Mouse (Mus musculus) lung, embryonic 14.5 days (tissue): ENCODE measurements at regions not wholly inside any gene's neighbourhood (a gene's known extent, or its start where the extent isn't known, plus 50 kb on each side); places are given as distances from the start of the nearest gene placed in this dataset.

Source experiments
- ATAC-seq: fragments of 200-750 bp; cut with Nextera tagmentation; 2 replicates; pipeline ENCODE4 v1.8.0; 2017; ENCODE audit warnings: mild to moderate bottlenecking, moderate TSS enrichment, moderate library complexity; ENCODE audit not compliant: insufficient read depth
- DNase-seq: peaks from one replicate; pipeline ENCODE4 v3.0.0-alpha.2; 2015
- H3K27ac ChIP-seq: fragments of 300-500 bp; sonication (generic); 2 replicates; pipeline ENCODE4 v1.5.1; 2014; ENCODE audit warnings: low read depth, mild to moderate bottlenecking, moderate library complexity
- H3K27me3 ChIP-seq: fragments of 300-500 bp; sonication (generic); 2 replicates; pipeline ENCODE4 v1.6.1; 2014; ENCODE audit warnings: low read length, control low read depth; ENCODE audit not compliant: insufficient read depth
- H3K36me3 ChIP-seq: fragments of 300-500 bp; sonication (generic); 2 replicates; pipeline ENCODE4 v1.6.1; 2014; ENCODE audit warnings: control low read depth; ENCODE audit not compliant: insufficient read depth
- H3K4me1 ChIP-seq: fragments of 300-500 bp; sonication (generic); 2 replicates; pipeline ENCODE4 v1.6.1; 2014; ENCODE audit warnings: antibody characterized with exemption, control low read depth; ENCODE audit not compliant: insufficient read depth
- H3K4me2 ChIP-seq: fragments of 300-500 bp; sonication (generic); 2 replicates; pipeline ENCODE4 v1.6.1; 2014; ENCODE audit warnings: mild to moderate bottlenecking
- H3K4me3 ChIP-seq: fragments of 300-500 bp; sonication (generic); 2 replicates; pipeline ENCODE4 v1.5.1; 2014; ENCODE audit warnings: low read depth, low read length
- H3K9ac ChIP-seq: fragments of 300-500 bp; sonication (generic); 2 replicates; pipeline ENCODE4 v1.6.1; 2014
- H3K9me3 ChIP-seq: fragments of 300-500 bp; sonication (generic); 2 replicates; pipeline ENCODE4 v1.6.1; 2016; ENCODE audit warnings: low read depth, low read length, control low read depth
- CTCF ChIP-seq: IDR thresholded peaks from 2 replicates; pipeline ENCODE4 v1.5.1; 2016; ENCODE audit warnings: antibody characterized with exemption, low read depth
- WGBS: fragments of 180-500 bp; shearing (Covaris S2); extraction: QIAGEN DNeasy Blood & Tissue Kit; methylation state at CpG from one replicate; pipeline ENCODE4 v1.1.7; 2014; 5-methylcytosine and 5-hydroxymethylcytosine counted together

GRCm38 (mm10) chr16:93048418-93048932, 222.5 kb upstream of the Runx1 start:
- no peak for DNase-seq
- Histone ChIP-seq H3K4me1 (no peaks in the 10 kb centered on the region), H3K27ac (no peak overlapping the region), H3K9me3 (no peaks in the 10 kb centered on the region), H3K36me3 (no peaks in the 10 kb centered on the region), H3K4me3 (no peak overlapping the region), H3K27me3 (no peaks in the 10 kb centered on the region), H3K9ac (no peak overlapping the region), H3K4me2 (no peak overlapping the region)
- no peak for TF ChIP-seq CTCF
- no peak for ATAC-seq
- 83% methylated on average over 9 of the region's 9 CpGs for WGBS

GRCm38 (mm10) chr16:93047594-93047993, 221.6 kb upstream of the Runx1 start:
- Histone ChIP-seq H3K36me3 (no peaks in the 10 kb centered on the region), H3K9me3 (no peaks in the 10 kb centered on the region), H3K27ac (no peak overlapping the region), H3K4me1 (peaks cover 3% of the 10 kb centered on the region; the same call in 1 of the 2 replicates), H3K4me2 (no peak overlapping the region), H3K27me3 (no peaks in the 10 kb centered on the region), H3K4me3 (no peak overlapping the region), H3K9ac (no peak overlapping the region)
- no peak for DNase-seq
- WGBS = 77% methylated on average over 1 of the region's 1 CpGs
- ATAC-seq = no peak
- TF ChIP-seq CTCF = no peak

DNA sequence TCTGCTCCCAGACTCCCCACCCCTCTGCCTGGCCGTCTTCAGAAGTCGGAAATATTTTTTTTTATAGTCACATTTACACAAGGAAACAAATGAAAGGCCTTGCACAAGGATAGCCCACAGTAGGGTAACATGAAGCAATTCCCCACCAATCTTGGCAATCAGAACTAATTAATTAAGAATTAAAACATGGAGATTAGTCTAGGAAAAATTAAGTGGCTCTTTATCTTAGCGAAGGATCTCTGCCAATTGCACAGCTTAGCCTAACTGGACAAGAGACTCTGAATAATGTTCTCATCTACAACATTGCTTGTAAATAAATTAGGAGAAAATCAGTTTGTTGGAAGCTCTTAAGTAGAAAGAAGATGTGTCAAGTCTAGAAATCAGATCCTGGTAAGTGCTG, 220.3 kb upstream of the Runx1 start:
- H3K4me2 ChIP-seq = no peak overlapping the region
- no peak overlapping the region for H3K9ac ChIP-seq
- H3K4me1 ChIP-seq = peaks cover 3% of the 10 kb centered on the region; the same call in 1 of the 2 replicates
- no peak overlapping the region for H3K27ac ChIP-seq
- no peaks in the 10 kb centered on the region for H3K9me3 ChIP-seq
- no peak overlapping the region for H3K4me3 ChIP-seq
- ATAC-seq = no peak
- no peak for TF ChIP-seq CTCF
- no peak for DNase-seq
- no peaks in the 10 kb centered on the region for H3K27me3 ChIP-seq
- WGBS = 82% methylated on average over 3 of the region's 3 CpGs
- H3K36me3 ChIP-seq = no peaks in the 10 kb centered on the region

DNA sequence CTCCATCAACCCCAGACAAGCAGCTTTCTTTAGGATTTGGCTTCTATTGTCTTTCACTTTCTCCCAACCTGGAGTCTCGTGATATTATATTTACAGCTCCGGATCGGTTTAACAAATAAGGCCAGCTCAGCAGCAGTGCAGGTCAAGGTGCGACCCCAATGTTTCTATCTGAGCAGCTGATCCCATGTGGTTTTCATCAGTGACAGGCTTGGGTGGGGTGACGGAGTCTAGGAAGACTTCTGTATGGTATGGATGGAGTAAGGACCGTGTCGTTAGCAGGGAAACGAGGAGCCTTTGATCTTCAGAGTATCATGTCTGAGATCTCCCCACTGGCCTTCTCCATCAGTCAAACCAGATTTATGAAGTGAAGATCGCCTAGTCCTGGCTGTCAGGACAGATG, 217.4 kb upstream of the Runx1 start:
- 17% methylated on average over 9 of the region's 9 CpGs for WGBS
- ATAC-seq = peak; percentile 36; the same call in 1 of the 2 replicates

DNA sequence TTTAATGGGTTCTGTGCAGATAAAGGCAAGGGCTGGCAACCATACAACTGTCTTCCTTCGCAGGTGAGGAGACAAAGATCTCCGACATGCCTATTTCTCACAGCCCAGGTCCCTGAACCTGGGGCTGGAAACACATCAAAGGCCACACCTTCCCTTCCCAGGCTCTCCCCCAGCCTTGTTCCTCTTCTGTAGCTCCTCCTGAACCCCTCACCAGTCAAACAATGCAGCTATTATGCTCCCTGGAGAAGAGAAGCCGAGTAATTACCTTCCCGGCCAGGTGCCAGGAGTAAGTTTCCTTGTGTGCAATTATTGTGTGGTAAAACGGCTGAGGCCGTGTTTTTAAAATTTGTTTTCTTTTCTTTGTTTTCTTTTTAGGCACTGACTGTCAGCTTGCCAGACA, 217.0 kb upstream of the Runx1 start:
- Histone ChIP-seq H3K4me2 (peak overlapping the region; percentile 23; the same call in 1 of the 2 replicates), H3K36me3 (no peaks in the 10 kb centered on the region), H3K27ac (no peak overlapping the region), H3K4me3 (no peak overlapping the region), H3K27me3 (no peaks in the 10 kb centered on the region), H3K4me1 (peaks cover 3% of the 10 kb centered on the region; the same call in 1 of the 2 replicates), H3K9ac (no peak overlapping the region), H3K9me3 (no peaks in the 10 kb centered on the region)
- no peak for DNase-seq
- peak; percentile 60 for ATAC-seq
- 12% methylated on average over 6 of the region's 6 CpGs for WGBS
- no peak for TF ChIP-seq CTCF

More for the DNA sequence above, 217.4 kb upstream of the Runx1 start:
- no peak overlapping the region for H3K4me3 ChIP-seq
- H3K9me3 ChIP-seq = no peaks in the 10 kb centered on the region
- no peak overlapping the region for H3K9ac ChIP-seq
- H3K4me1 ChIP-seq = peaks cover 3% of the 10 kb centered on the region; the same call in 1 of the 2 replicates
- TF ChIP-seq CTCF = no peak
- no peaks in the 10 kb centered on the region for H3K36me3 ChIP-seq
- peak; percentile 53 for DNase-seq
- peak overlapping the region; percentile 23; the same call in 1 of the 2 replicates for H3K4me2 ChIP-seq
- H3K27ac ChIP-seq = no peak overlapping the region
- no peaks in the 10 kb centered on the region for H3K27me3 ChIP-seq

DNA sequence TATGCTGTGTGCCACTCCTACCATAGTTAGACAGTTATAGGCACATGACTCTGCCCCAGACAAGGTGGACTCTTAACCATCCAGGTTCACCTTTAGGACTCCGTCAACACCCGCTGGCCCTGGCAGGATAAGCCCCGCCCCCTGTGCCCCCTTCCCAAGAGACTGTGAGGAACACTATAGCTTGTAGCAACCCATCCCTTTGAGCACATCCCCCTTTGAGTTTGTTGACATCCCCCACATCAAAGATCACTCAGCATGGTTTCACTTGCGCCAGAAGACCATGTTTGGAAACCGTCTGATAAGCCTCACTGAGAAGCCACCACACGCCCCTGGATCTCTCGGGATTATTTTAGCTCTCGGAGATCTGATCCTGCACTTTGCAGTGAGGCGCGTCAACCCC, 216.5 kb upstream of the Runx1 start:
- Histone ChIP-seq H3K4me2 (0 out of 2 replicates have a peak overlapping the region, but pooled peaks have one; percentile 23), H3K36me3 (no peaks in the 10 kb centered on the region), H3K9me3 (no peaks in the 10 kb centered on the region), H3K27me3 (no peaks in the 10 kb centered on the region), H3K27ac (no peak overlapping the region), H3K9ac (no peak overlapping the region), H3K4me3 (no peak overlapping the region), H3K4me1 (peaks cover 3% of the 10 kb centered on the region; the same call in 1 of the 2 replicates)
- peak; percentile 35; the same call in 1 of the 2 replicates for ATAC-seq
- WGBS = 27% methylated on average over 10 of the region's 10 CpGs
- peak; percentile 19 for DNase-seq
- TF ChIP-seq CTCF = no peak

GRCm38 (mm10) chr16:93041887-93042286, 215.9 kb upstream of the Runx1 start:
- Histone ChIP-seq H3K4me3 (no peak overlapping the region), H3K36me3 (no peaks in the 10 kb centered on the region), H3K27me3 (no peaks in the 10 kb centered on the region), H3K4me2 (no peak overlapping the region), H3K9me3 (no peaks in the 10 kb centered on the region), H3K4me1 (peaks cover 3% of the 10 kb centered on the region; the same call in 1 of the 2 replicates), H3K27ac (no peak overlapping the region), H3K9ac (no peak overlapping the region)
- WGBS = 82% methylated on average over 3 of the region's 3 CpGs
- no peak for DNase-seq
- ATAC-seq = no peak
- no peak for TF ChIP-seq CTCF
